Mouse (Mus musculus) heart, postnatal 0 days (tissue): ENCODE data around the gene Pdia2. TPM values are rescaled to one million over a fixed set of nuclear protein-coding genes. Genes with fewer than 3 reads are reported as not detected.
"Not testable (repeated sequence)": the region's sequence is repeated elsewhere in the genome, so short reads cannot be mapped to it uniquely, and the experiment has no call there.

Experiments
- ATAC-seq: fragments of 200-750 bp; cut with Nextera tagmentation; 2 replicates; pipeline ENCODE4 v1.8.0; 2017; ENCODE audit warnings: low read depth, moderate number of reproducible peaks, moderate library complexity; ENCODE audit not compliant: insufficient read depth
- DNase-seq: peaks from one replicate; pipeline ENCODE4 v3.0.0-alpha.2; 2016; ENCODE audit warnings: low spot score
- H3K27ac ChIP-seq: fragments of 300-500 bp; sonication (generic); 2 replicates; pipeline ENCODE4 v1.5.1; 2014; ENCODE audit warnings: low read depth, mild to moderate bottlenecking
- H3K27me3 ChIP-seq: fragments of 300-500 bp; sonication (generic); 2 replicates; pipeline ENCODE4 v1.6.1; 2014; ENCODE audit warnings: low read length, mixed read lengths; ENCODE audit not compliant: control insufficient read depth, insufficient read depth
- H3K36me3 ChIP-seq: fragments of 300-500 bp; sonication (generic); replicated peaks from 2 replicates; pipeline ENCODE4 v1.6.1; 2014; ENCODE audit warnings: low read length, mixed read lengths; ENCODE audit not compliant: control insufficient read depth, insufficient read depth
- H3K4me1 ChIP-seq: fragments of 300-500 bp; sonication (generic); 2 replicates; pipeline ENCODE4 v1.6.1; 2014; ENCODE audit warnings: antibody characterized with exemption; ENCODE audit not compliant: control insufficient read depth, insufficient read depth
- H3K4me2 ChIP-seq: fragments of 300-500 bp; sonication (generic); 2 replicates; pipeline ENCODE4 v1.6.1; 2014; ENCODE audit warnings: low read depth, mild to moderate bottlenecking, low read length, moderate library complexity
- H3K4me3 ChIP-seq: fragments of 300-500 bp; sonication (generic); 2 replicates; pipeline ENCODE4 v1.5.1; 2014; ENCODE audit warnings: low read depth, low read length
- H3K9ac ChIP-seq: fragments of 300-500 bp; sonication (generic); replicated peaks from 2 replicates; pipeline ENCODE4 v1.6.1; 2014; ENCODE audit warnings: low read depth, low read length, mixed read lengths
- H3K9me3 ChIP-seq: fragments of 300-500 bp; sonication (generic); replicated peaks from 2 replicates; pipeline ENCODE4 v1.6.1; 2016; ENCODE audit warnings: low read length; ENCODE audit not compliant: control insufficient read depth
- CTCF ChIP-seq: IDR thresholded peaks from 2 replicates; pipeline ENCODE4 v1.5.1; 2016; ENCODE audit warnings: antibody characterized with exemption, control low read depth, low read depth
- EP300 ChIP-seq: IDR thresholded peaks from 2 replicates; pipeline ENCODE4 v1.6.1; 2016; ENCODE audit warnings: antibody characterized with exemption, low read depth
- WGBS: fragments of 180-500 bp; shearing (Covaris S2); extraction: QIAGEN DNeasy Blood & Tissue Kit; methylation state at CpG from one replicate; pipeline ENCODE4 v1.1.7; 2014; 5-methylcytosine and 5-hydroxymethylcytosine counted together
- polyA plus RNA-seq: library from polyadenylated mRNA; unstranded; fragments of >200 nt; fragmentation: Nextera tagmentation; extraction: Ambion mirVana; gene quantifications from 2 replicates; pipeline ENCODE4 v1.2.1, GENCODE M21; 2015
- total RNA-seq: library from RNA; depleted of rRNA; stranded (reverse); fragments of >200 nt; gene quantifications from 2 replicates; pipeline ENCODE4 v1.2.3, GENCODE M21; 2014; ENCODE audit warnings: low replicate concordance

The Pdia2 gene
- total and polyA plus RNA-seq, 2 experiments from 2014 or later, result not detected

DNA sequence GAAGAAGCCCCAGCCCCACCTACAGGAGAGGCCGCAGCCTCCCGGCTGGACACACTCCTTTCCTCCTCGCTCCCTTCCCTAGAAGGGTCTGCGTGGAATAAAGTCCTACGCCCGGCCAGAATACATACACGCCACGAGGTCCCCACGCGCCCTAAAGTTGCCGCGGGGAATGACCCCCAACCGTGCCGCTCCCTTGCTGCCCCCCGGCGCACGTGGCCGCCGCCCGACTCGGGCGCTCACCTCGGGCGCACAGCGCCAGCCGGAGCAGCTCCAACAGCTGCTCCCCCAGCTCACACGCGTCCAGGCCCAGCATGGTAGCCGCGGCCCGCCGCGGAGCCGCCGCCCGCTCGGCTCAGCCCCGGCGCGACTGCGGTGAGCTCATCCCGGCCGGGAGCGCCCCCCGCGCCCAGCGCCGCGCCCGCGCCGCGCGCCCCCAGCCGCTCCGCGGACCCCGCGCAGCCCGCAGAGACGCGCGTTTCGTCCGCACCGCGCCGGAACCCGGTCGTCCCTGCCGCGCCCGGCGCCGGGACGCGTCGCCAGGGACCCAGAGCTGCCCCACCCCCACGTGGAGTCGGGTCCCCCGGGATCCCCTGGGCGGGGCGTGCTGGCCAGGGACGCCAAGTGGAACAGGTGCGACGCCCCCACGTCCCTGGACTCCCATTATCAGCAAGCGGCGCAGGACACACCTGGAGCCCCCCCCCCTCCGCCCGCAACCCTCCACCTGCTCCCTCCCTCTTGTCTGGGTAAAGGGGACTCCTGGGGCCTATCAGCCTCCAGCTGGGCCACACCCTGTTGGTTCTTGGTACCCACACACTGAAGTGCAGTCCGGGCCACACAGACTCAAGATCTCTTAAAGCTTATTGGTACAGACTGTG, 2.2 kb upstream of the Pdia2 start:
- H3K27me3 ChIP-seq, result peaks cover 50% of the 10 kb centered on the region
- H3K4me1 ChIP-seq, result peaks cover 14% of the 10 kb centered on the region
- peak; percentile 27; the same call in 1 of the 2 replicates for ATAC-seq

DNA sequence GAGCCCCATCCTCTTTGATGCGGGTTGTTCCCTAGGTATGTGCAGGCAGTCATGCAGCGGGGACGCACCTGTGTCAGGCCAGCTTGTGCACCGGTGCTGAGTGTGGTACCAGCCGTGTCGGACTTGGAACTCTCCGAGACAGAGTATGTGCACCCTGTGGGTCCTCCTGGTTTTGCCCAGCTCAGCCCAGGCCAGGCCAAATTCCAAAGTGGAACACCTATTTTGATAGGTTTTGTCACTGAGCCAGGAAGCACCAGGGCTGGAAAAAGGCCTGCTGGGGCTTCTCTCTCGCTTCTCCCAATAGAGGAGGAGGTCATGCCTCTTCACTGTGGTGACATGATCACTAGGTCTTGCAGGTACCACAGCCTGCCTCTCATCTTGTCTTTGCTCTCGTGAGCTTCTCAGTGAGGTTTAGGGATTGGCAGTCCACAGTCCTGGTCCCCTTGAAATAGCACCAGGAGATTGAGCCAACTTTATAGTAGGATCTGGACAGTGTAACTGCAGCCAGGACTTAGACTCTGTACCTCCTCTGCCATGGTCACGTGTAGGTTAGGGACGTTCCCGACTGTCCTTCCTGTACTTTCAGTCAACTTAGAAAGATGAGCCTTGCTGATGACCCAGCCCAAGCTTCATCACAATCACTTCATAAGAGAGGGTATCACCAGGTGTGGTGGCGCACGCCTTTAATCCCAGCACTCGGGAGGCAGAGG, 6.3 kb downstream of the Pdia2 start:
- Histone ChIP-seq H3K4me3 (no peak overlapping the region), H3K4me2 (no peak overlapping the region), H3K9ac (no peak overlapping the region), H3K4me1 (no peaks in the 10 kb centered on the region), H3K36me3 (peaks cover 78% of the 10 kb centered on the region), H3K27ac (no peak overlapping the region), H3K9me3 (no peaks in the 10 kb centered on the region), H3K27me3 (no peaks in the 10 kb centered on the region)
- 95% methylated on average over 15 of the region's 15 CpGs for WGBS
- DNase-seq (no peak), ATAC-seq (no peak)
- TF ChIP-seq EP300, result no peak
- no peak for TF ChIP-seq CTCF

More for the DNA sequence above, 2.2 kb upstream of the Pdia2 start:
- Histone ChIP-seq H3K4me2 (peak overlapping the region; percentile 76), H3K36me3 (peaks cover 3% of the 10 kb centered on the region; the same call in 1 of the 2 replicates), H3K27ac (no peak overlapping the region), H3K4me3 (peak overlapping the region; percentile 46), H3K9me3 (no peaks in the 10 kb centered on the region), H3K9ac (peak overlapping the region; percentile 52)
- WGBS, result under 1% methylated on average over 83 of the region's 92 CpGs
- TF ChIP-seq EP300 (no peak), CTCF (no peak)
- no peak for DNase-seq

DNA sequence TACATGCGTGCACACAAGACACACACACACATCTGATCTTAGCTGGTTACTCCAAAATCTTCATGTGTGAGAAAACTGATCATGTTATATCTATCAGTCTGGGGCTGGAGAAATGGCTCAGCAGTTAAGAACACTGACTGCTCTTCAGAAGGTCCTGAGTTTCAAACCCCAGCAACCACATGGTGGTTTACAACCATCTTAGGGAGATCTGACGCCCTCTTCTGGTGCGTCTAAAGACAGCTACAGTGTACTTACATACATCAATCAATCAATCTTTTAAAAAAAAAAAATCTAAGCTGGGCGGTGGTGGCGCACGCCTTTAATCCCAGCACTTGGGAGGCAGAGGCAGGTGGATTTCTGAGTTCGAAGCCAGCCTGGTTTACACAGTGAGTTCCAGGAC, 7.4 kb downstream of the Pdia2 start:
- not testable (repeated sequence) for H3K27ac ChIP-seq, H3K4me3 ChIP-seq, DNase-seq, H3K9ac ChIP-seq, H3K4me2 ChIP-seq, ATAC-seq, H3K27me3 ChIP-seq, H3K4me1 ChIP-seq, H3K9me3 ChIP-seq
- peaks cover 86% of the 10 kb centered on the region for H3K36me3 ChIP-seq
- WGBS, result 91% methylated on average over 7 of the region's 7 CpGs

DNA sequence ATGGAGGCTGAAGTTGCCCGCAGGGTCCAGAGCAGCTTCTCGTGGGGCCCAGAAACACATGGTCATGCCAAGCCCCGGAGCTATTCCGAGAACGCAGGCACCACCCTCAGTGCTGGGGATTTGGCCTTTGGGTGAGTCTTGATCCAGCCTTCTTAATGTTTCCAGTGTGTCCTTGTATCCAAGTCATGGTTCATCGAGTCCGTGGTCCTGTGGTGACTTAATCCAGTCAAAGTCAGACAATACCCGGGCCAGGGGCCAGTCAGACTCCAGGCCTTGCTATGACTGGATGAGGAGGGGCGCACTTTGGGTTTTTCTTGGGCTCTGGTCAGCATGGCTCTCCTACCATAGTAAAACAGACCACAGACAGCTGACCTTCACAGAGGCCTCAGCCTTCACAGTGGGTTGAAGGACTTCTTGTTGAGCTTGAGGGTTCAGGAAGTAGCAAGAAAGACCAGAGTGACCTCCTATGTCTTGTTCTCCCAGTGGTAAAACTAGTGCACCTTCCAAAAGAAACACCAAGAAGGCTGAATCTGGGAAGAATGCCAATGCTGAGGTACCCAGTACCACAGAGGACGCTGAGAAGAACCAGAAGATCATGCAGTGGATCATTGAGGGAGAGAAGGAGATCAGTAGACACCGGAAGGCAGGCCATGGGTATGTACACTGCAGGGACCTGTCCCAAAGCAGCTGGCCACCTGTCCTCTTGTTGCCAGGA, 10.6 kb downstream of the Pdia2 start:
- H3K27ac ChIP-seq, result no peak overlapping the region
- H3K4me2 ChIP-seq, result no peak overlapping the region
- no peak overlapping the region for H3K9ac ChIP-seq
- no peak for DNase-seq
- TF ChIP-seq EP300, result no peak
- TF ChIP-seq CTCF, result no peak
- peaks cover 89% of the 10 kb centered on the region for H3K36me3 ChIP-seq
- no peaks in the 10 kb centered on the region for H3K4me1 ChIP-seq
- no peaks in the 10 kb centered on the region for H3K9me3 ChIP-seq
- H3K4me3 ChIP-seq, result no peak overlapping the region
- ATAC-seq, result no peak
- 88% methylated on average over 11 of the region's 11 CpGs for WGBS
- no peaks in the 10 kb centered on the region for H3K27me3 ChIP-seq

DNA sequence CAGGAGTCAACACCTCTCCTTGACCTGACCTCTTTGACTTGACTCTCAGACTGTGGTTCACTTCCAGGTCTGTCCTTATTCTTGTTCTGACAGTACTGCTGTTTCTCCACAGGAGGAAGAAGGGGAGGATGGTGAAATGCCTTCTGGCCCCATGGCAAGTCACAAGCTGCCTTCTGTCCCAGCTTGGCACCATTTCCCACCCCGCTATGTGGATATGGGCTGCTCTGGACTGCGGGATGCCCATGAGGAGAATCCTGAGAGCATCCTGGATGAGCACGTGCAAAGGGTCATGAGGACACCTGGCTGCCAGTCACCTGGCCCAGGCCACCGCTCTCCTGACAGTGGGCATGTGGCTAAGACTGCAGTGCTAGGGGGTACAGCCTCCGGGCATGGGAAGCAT, 11.3 kb downstream of the Pdia2 start:
- no peak for DNase-seq
- Histone ChIP-seq H3K27me3 (no peaks in the 10 kb centered on the region), H3K4me1 (no peaks in the 10 kb centered on the region), H3K9ac (no peak overlapping the region), H3K4me2 (no peak overlapping the region), H3K36me3 (peaks cover 89% of the 10 kb centered on the region), H3K9me3 (no peaks in the 10 kb centered on the region), H3K4me3 (no peak overlapping the region), H3K27ac (no peak overlapping the region)
- 94% methylated on average over 5 of the region's 5 CpGs for WGBS
- no peak for ATAC-seq
- TF ChIP-seq CTCF, result no peak
- no peak for TF ChIP-seq EP300
